Mouse (Mus musculus) neural tube, embryonic 12.5 days (tissue): ENCODE measurements at regions not wholly inside any gene's neighbourhood (a gene's known extent, or its start where the extent isn't known, plus 50 kb on each side); places are given as distances from the start of the nearest gene placed in this dataset.
"Not testable (repeated sequence)": the region's sequence is repeated elsewhere in the genome, so short reads cannot be mapped to it uniquely, and the experiment has no call there.

Source experiments
- ATAC-seq: fragments of 200-750 bp; cut with Nextera tagmentation; 2 replicates; pipeline ENCODE4 v1.8.0; 2017; ENCODE audit warnings: low read depth, mild to moderate bottlenecking, moderate TSS enrichment, moderate library complexity; ENCODE audit not compliant: low FRiP score
- H3K27ac ChIP-seq: fragments of 300-500 bp; sonication (generic); 2 replicates; pipeline ENCODE4 v1.5.1; 2016
- H3K27me3 ChIP-seq: fragments of 300-500 bp; sonication (generic); replicated peaks from 2 replicates; pipeline ENCODE4 v1.6.1; 2016; ENCODE audit warnings: mild to moderate bottlenecking
- H3K36me3 ChIP-seq: fragments of 300-500 bp; sonication (generic); 2 replicates; pipeline ENCODE4 v1.6.1; 2016; ENCODE audit warnings: mild to moderate bottlenecking
- H3K4me1 ChIP-seq: fragments of 300-500 bp; sonication (generic); 2 replicates; pipeline ENCODE4 v1.6.1; 2016
- H3K4me2 ChIP-seq: fragments of 300-500 bp; sonication (generic); replicated peaks from 2 replicates; pipeline ENCODE4 v1.6.1; 2016; ENCODE audit warnings: mild to moderate bottlenecking
- H3K4me3 ChIP-seq: fragments of 300-500 bp; sonication (generic); 2 replicates; pipeline ENCODE4 v1.5.1; 2016
- H3K9ac ChIP-seq: fragments of 300-500 bp; sonication (generic); 2 replicates; pipeline ENCODE4 v1.6.1; 2016; ENCODE audit warnings: mild to moderate bottlenecking
- H3K9me3 ChIP-seq: fragments of 300-500 bp; sonication (generic); 2 replicates; pipeline ENCODE4 v1.6.1; 2016; ENCODE audit warnings: mild to moderate bottlenecking
- WGBS: fragments of 180-500 bp; shearing (Covaris S2); methylation state at CpG from one replicate; pipeline ENCODE4 v1.1.7; 2016; 5-methylcytosine and 5-hydroxymethylcytosine counted together

DNA sequence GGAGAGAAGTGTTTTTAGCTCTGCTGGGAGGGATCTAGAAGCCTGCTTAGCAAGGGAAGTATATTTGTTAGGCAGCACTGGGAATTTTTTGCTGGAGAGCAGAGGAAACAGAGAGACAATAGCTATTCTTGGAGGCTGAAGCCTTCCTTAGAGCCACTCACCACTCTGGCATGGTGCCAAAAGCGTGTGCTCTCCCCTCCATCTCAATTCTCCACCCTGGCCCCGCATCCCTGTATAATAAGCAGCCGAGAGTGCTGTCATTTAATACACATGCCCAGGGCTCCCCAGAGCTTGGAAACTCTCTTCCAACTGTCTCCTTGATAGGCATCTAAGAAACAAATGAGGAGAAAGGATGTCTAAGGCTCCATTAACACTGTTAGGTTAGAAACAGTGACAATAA, 455.8 kb upstream of the Clint1 start:
- peak; percentile 50; the same call in 1 of the 2 replicates for ATAC-seq
- no peak overlapping the region for H3K27ac ChIP-seq
- 37% methylated on average over 3 of the region's 3 CpGs for WGBS

DNA sequence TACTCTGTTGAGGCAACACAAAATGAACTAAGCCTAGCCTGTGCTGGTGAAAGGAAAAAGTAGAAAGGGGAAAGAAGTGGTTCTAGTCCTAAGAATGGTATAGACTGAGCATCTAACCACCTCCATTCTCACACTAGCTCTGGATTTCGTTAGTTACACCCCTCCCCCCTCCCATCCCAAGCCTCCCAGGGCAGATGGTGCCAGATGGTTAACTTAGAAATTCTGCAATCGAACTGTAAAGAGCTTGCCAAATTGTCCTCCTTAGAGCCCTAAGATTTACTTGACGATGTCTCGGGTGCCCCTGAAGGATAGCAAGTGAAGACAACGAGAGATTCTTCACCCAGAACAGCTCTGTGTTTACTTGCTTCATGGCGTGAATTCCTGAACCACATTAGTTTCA, 453.7 kb upstream of the Clint1 start:
- no peaks in the 10 kb centered on the region for H3K27me3 ChIP-seq
- WGBS: 55% methylated on average over 6 of the region's 6 CpGs

More for the DNA sequence above, 455.8 kb upstream of the Clint1 start:
- Histone ChIP-seq H3K4me1 (no peaks in the 10 kb centered on the region), H3K27me3 (no peaks in the 10 kb centered on the region), H3K36me3 (no peaks in the 10 kb centered on the region), H3K4me3 (no peak overlapping the region), H3K9ac (no peak overlapping the region), H3K9me3 (no peaks in the 10 kb centered on the region), H3K4me2 (no peak overlapping the region)

GRCm38 (mm10) chr11:45404377-45405029, 447.3 kb upstream of the Clint1 start:
- H3K27me3 ChIP-seq: no peaks in the 10 kb centered on the region
- 56% methylated on average over 10 of the region's 10 CpGs for WGBS
- ATAC-seq: no peak; the same call in 1 of the 2 replicates

More for the DNA sequence above, 453.7 kb upstream of the Clint1 start:
- no peak overlapping the region for H3K4me2 ChIP-seq
- H3K4me3 ChIP-seq: no peak overlapping the region
- no peaks in the 10 kb centered on the region for H3K36me3 ChIP-seq
- H3K9ac ChIP-seq: no peak overlapping the region
- no peaks in the 10 kb centered on the region for H3K4me1 ChIP-seq
- no peak for ATAC-seq
- H3K9me3 ChIP-seq: no peaks in the 10 kb centered on the region
- no peak overlapping the region for H3K27ac ChIP-seq

DNA sequence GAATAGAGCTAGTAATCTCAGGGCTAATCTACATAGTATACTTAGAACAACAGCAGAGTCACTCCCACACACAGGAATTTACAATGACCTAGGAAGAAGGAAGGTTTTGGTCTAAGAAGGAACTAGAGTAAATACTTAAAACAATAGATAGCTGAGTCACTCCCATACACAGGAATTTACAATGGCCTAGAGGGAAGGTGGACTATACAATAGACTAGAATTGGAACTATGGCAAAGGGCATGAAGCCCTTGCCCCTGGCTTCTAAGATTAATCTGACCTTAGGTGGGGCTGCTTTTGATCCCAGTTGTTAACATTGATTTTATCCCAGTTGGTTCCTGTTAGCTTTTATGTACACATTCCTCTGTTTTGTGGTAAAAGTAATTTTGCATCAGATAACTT, 427.8 kb upstream of the Clint1 start:
- not testable (repeated sequence) for H3K36me3 ChIP-seq, H3K4me1 ChIP-seq, H3K9ac ChIP-seq, H3K9me3 ChIP-seq, ATAC-seq, H3K27me3 ChIP-seq, H3K4me2 ChIP-seq, H3K27ac ChIP-seq, H3K4me3 ChIP-seq

More at GRCm38 (mm10) chr11:45404377-45405029, 447.3 kb upstream of the Clint1 start:
- no peaks in the 10 kb centered on the region for H3K9me3 ChIP-seq
- no peak overlapping the region for H3K4me2 ChIP-seq
- no peaks in the 10 kb centered on the region for H3K36me3 ChIP-seq
- no peak overlapping the region for H3K9ac ChIP-seq
- H3K27ac ChIP-seq: no peak overlapping the region
- no peaks in the 10 kb centered on the region for H3K4me1 ChIP-seq
- no peak overlapping the region for H3K4me3 ChIP-seq

GRCm38 (mm10) chr11:45440937-45441720, 410.7 kb upstream of the Clint1 start:
- ATAC-seq: no peak
- 54% methylated on average over 3 of the region's 3 CpGs for WGBS
- no peaks in the 10 kb centered on the region for H3K4me1 ChIP-seq
- H3K27ac ChIP-seq: no peak overlapping the region
- H3K36me3 ChIP-seq: no peaks in the 10 kb centered on the region
- no peak overlapping the region for H3K4me2 ChIP-seq
- no peaks in the 10 kb centered on the region for H3K27me3 ChIP-seq
- H3K9me3 ChIP-seq: no peaks in the 10 kb centered on the region
- H3K9ac ChIP-seq: no peak overlapping the region
- no peak overlapping the region for H3K4me3 ChIP-seq

GRCm38 (mm10) chr11:45446512-45446911, 405.3 kb upstream of the Clint1 start:
- ATAC-seq: no peak
- Histone ChIP-seq H3K9me3 (no peaks in the 10 kb centered on the region), H3K4me1 (no peaks in the 10 kb centered on the region), H3K4me2 (no peak overlapping the region), H3K27ac (no peak overlapping the region), H3K9ac (no peak overlapping the region), H3K27me3 (no peaks in the 10 kb centered on the region), H3K36me3 (no peaks in the 10 kb centered on the region), H3K4me3 (no peak overlapping the region)
- WGBS: 82% methylated on average over 2 of the region's 2 CpGs

DNA sequence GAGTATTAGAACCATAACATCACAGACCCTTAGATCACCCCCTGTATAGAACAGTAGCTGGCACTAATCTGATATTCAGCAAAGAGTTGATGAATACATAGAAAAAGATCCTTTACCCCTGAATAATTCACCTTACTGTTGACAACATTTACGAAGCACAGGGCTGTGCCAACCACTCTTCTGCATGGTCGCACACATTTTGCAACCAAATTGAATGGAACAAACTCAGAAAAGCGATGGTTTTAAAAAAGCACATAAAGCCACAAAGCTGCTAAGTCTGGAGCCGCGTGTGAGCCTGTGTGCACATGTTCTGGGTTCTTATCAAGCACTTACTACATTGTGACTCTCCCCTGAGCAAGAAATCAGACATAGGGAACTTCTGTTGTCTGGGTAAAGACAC, 397.6 kb upstream of the Clint1 start:
- H3K36me3 ChIP-seq: no peaks in the 10 kb centered on the region
- ATAC-seq: no peak
- H3K9ac ChIP-seq: no peak overlapping the region
- 64% methylated on average over 5 of the region's 5 CpGs for WGBS
- no peaks in the 10 kb centered on the region for H3K27me3 ChIP-seq
- H3K4me1 ChIP-seq: peaks cover 4% of the 10 kb centered on the region; the same call in 1 of the 2 replicates
- H3K27ac ChIP-seq: no peak overlapping the region
- no peaks in the 10 kb centered on the region for H3K9me3 ChIP-seq
- no peak overlapping the region for H3K4me3 ChIP-seq
- no peak overlapping the region for H3K4me2 ChIP-seq

- ATAC-seq: no peak
- Histone ChIP-seq H3K36me3 (no peaks in the 10 kb centered on the region), H3K9me3 (no peaks in the 10 kb centered on the region), H3K9ac (no peak overlapping the region), H3K4me2 (no peak overlapping the region), H3K27me3 (no peaks in the 10 kb centered on the region), H3K4me1 (peaks cover 4% of the 10 kb centered on the region; the same call in 1 of the 2 replicates), H3K27ac (no peak overlapping the region), H3K4me3 (no peak overlapping the region)
- WGBS: 75% methylated on average over 3 of the region's 3 CpGs
Measured at GRCm38 (mm10) chr11:45454933-45455332, 396.9 kb upstream of the Clint1 start.

- Histone ChIP-seq H3K27me3 (no peaks in the 10 kb centered on the region), H3K9ac (no peak overlapping the region), H3K4me2 (no peak overlapping the region), H3K27ac (no peak overlapping the region), H3K9me3 (no peaks in the 10 kb centered on the region), H3K36me3 (no peaks in the 10 kb centered on the region), H3K4me1 (peaks cover 4% of the 10 kb centered on the region; the same call in 1 of the 2 replicates), H3K4me3 (no peak overlapping the region)
- ATAC-seq: no peak
- WGBS: 40% methylated on average over 3 of the region's 3 CpGs
Measured at GRCm38 (mm10) chr11:45456724-45457123, 395.1 kb upstream of the Clint1 start.

- no peak for ATAC-seq
- 50% methylated on average over 4 of the region's 4 CpGs for WGBS
- no peak overlapping the region for H3K9ac ChIP-seq
- H3K4me2 ChIP-seq: no peak overlapping the region
- H3K4me3 ChIP-seq: no peak overlapping the region
- H3K4me1 ChIP-seq: peaks cover 4% of the 10 kb centered on the region; the same call in 1 of the 2 replicates
- H3K36me3 ChIP-seq: no peaks in the 10 kb centered on the region
- no peaks in the 10 kb centered on the region for H3K27me3 ChIP-seq
- no peak overlapping the region for H3K27ac ChIP-seq
- H3K9me3 ChIP-seq: no peaks in the 10 kb centered on the region
Measured at GRCm38 (mm10) chr11:45457597-45457996, 394.3 kb upstream of the Clint1 start.

DNA sequence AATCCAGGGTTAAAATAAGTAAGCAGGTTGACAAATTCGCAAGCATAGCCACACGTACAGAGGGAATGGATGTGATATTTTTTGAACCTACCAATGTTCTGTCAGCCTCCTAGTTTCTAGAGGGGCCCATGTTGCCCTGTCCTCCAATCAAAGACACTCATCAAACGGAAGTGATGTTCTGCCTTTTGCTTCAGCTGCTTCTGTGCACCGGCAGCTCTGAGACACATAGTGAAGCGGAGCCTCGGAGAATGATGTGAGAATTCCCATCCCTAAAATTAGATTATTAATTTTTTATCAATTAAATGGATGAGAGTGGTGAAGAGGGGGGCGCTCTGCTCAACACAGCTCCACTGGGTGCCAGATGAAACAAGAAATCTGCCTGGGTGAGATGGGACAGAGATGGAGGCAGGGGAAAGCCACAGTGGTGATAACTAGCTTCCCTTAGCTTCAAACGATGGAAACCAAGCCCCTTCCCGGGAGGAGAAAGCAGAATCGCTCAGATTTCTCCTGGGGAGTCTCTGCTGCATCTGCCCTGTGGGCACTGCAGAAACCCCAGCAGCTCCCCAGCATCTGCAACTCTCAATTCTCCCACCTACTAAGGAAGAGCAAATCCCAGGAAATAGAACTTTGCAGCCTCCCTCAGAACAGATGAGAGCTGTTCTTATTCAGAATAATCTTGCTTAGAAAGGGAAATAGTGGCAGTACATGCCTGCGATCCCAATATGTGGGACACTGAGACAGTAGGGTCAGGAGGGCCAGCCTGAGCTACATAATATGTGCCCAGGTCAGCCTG, 391.7 kb upstream of the Clint1 start:
- H3K27ac ChIP-seq: no peak overlapping the region
- no peak overlapping the region for H3K9ac ChIP-seq
- WGBS: 80% methylated on average over 11 of the region's 11 CpGs
- H3K9me3 ChIP-seq: no peaks in the 10 kb centered on the region
- H3K36me3 ChIP-seq: no peaks in the 10 kb centered on the region
- no peak overlapping the region for H3K4me3 ChIP-seq
- no peaks in the 10 kb centered on the region for H3K27me3 ChIP-seq
- H3K4me2 ChIP-seq: no peak overlapping the region
- no peak for ATAC-seq
- H3K4me1 ChIP-seq: no peaks in the 10 kb centered on the region

GRCm38 (mm10) chr11:45464501-45464900, 387.4 kb upstream of the Clint1 start:
- H3K4me1 ChIP-seq: no peaks in the 10 kb centered on the region
- no peak overlapping the region for H3K27ac ChIP-seq
- no peak for ATAC-seq
- no peaks in the 10 kb centered on the region for H3K27me3 ChIP-seq
- no peak overlapping the region for H3K4me3 ChIP-seq
- no peaks in the 10 kb centered on the region for H3K36me3 ChIP-seq
- WGBS: 64% methylated on average over 4 of the region's 4 CpGs
- H3K9me3 ChIP-seq: no peaks in the 10 kb centered on the region
- no peak overlapping the region for H3K4me2 ChIP-seq
- no peak overlapping the region for H3K9ac ChIP-seq
